Mouse (Mus musculus): ENCODE measurements around the gene Ripor3. TPM values are rescaled to one million over a fixed set of nuclear protein-coding genes. Genes with fewer than 3 reads are reported as not detected.

Gene Ripor3
- total and polyA plus RNA-seq, 2 experiments from 2014 or later, result 0.45 to 1.0 TPM

DNA sequence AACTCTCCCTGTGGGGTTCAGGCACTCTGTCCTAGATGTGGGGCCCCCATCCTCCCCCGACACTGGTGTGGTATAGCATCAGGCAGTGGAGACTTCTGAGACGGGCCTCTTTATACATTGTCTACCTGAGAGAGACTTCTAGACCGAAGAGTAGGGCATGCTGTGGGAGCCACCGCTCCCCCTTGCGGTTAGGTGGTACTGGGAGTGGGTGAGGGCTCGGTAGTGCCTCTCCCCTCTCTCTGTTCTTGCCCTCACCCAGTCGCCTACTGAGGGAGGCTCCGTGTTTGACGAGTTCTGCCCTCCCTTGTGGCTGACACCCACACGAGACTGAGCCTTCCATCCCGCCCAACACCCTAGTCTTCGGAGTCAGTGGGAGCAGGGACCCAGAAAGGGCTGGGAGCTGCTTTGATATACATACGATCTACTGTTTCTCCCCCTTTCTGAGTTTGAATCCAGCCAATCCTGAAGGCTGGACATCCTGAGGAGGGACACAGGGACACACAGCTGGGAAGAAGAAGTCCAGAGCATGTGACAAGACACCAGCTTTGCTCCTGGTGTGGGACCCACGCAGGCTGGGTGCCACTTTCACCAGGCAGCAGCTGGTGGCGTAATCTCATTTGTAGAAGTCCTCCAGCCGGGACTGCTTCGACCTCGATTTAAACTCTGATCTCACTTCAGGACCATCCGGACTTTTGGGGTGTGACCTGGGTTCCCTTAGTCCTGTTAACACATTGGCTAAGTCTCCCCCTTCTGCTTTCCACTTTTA lies 14.4 kb downstream of the Ripor3 start:
- H3K4me2 ChIP-seq (ENCODE audit: low read depth, low read length), result no peak overlapping the region
- no peaks in the 10 kb centered on the region for H3K4me1 ChIP-seq (ENCODE audit: insufficient read depth, low read length)
- TF ChIP-seq CTCF (IDR thresholded peaks at IDR 0.05; ENCODE audit: low read depth), result no peak
- 66% methylated on average over 19 of the region's 19 CpGs for WGBS
- H3K36me3 ChIP-seq (ENCODE audit: insufficient read depth, low read length), result no peaks in the 10 kb centered on the region
- DNase-seq (ENCODE audit: low spot score) (no peak), ATAC-seq (no peak)
- no peak overlapping the region for H3K4me3 ChIP-seq (ENCODE audit: low read length)
- no peaks in the 10 kb centered on the region for H3K27me3 ChIP-seq (ENCODE audit: insufficient read depth, low read length)
- no peaks in the 10 kb centered on the region for H3K9me3 ChIP-seq (ENCODE audit: low read length)
- no peak overlapping the region for H3K9ac ChIP-seq (replicated peaks; ENCODE audit: low read length)
- H3K27ac ChIP-seq, result no peak overlapping the region

DNA sequence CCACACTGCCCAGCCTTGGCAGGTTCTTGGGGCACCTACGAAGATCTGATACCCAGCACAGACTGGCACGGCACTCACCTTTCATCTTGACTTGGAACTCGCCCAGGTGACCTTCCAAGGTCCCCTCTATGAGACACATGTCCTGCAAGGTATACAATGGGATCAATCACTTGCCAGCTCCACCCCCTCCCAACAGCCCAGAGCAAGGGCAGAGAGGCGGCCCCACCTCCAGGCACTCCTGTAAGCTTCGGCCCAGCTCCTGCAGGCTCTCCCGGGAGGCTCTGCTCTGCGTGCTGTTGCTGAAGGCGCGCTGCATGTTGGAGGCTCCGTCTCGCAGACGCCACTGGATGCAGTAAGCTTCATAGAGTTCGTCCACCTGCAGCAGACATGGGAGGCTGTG lies 17.2 kb downstream of the Ripor3 start:
- H3K4me2 ChIP-seq (ENCODE audit: low read depth, low read length), result no peak overlapping the region
- no peaks in the 10 kb centered on the region for H3K27me3 ChIP-seq (ENCODE audit: insufficient read depth, low read length)
- H3K36me3 ChIP-seq (ENCODE audit: insufficient read depth, low read length), result no peaks in the 10 kb centered on the region
- WGBS, result 59% methylated on average over 13 of the region's 13 CpGs
- no peak for TF ChIP-seq CTCF (IDR thresholded peaks at IDR 0.05; ENCODE audit: low read depth)
- H3K9ac ChIP-seq (replicated peaks; ENCODE audit: low read length), result no peak overlapping the region
- H3K9me3 ChIP-seq (ENCODE audit: low read length), result no peaks in the 10 kb centered on the region
- no peak overlapping the region for H3K4me3 ChIP-seq (ENCODE audit: low read length)
- ATAC-seq (no peak), DNase-seq (ENCODE audit: low spot score) (no peak)
- no peak overlapping the region for H3K27ac ChIP-seq
- no peaks in the 10 kb centered on the region for H3K4me1 ChIP-seq (ENCODE audit: insufficient read depth, low read length)

DNA sequence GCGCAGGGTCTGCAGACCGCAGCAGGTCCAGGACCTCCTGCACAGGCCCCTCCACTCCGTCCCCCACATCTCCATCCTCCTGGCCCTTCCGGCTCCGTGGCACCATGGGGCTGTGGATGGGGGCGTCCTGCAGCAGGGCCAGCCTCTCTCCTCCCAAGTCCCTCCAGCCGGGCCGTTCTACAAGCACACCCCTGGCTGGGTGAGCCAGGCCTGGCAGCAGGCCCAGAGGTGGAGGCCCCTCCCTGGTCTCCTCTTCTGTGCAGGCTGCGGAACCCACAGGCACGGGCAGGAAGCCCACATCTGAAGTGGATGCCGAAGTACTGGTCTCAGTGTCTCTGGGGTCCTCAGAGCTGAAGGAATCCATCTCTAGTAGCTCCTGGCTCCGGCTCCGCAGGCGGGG lies 21.1 kb downstream of the Ripor3 start:
- DNase-seq (ENCODE audit: low spot score) (peak; percentile 75), ATAC-seq (no peak; the same call in 1 of the 2 replicates)
- 37% methylated on average over 14 of the region's 14 CpGs for WGBS

DNA sequence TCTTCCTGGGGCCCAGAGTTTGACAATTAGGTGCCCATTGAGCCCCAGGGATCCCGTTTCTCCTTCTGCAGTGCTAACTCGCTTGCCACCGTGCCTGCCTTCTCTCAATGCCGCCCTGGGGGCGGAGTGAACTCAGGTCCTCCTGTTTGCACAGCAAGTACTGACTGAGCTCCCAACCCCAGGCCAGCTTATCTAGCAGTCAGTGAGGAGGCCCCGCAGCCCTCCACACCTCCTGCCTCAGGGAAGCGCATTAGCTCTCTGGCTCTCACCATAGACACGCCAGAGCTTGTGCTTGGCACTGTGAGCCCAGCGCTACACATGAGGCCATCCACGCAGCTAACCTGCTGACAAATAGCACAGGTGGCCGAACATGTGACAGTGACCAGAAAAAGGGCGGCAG lies 22.8 kb downstream of the Ripor3 start:
- Histone ChIP-seq H3K9ac (replicated peaks; ENCODE audit: low read length) (no peak overlapping the region), H3K27ac (no peak overlapping the region), H3K4me2 (ENCODE audit: low read depth, low read length) (no peak overlapping the region), H3K4me1 (ENCODE audit: insufficient read depth, low read length) (no peaks in the 10 kb centered on the region), H3K4me3 (ENCODE audit: low read length) (no peak overlapping the region), H3K9me3 (ENCODE audit: low read length) (no peaks in the 10 kb centered on the region), H3K36me3 (ENCODE audit: insufficient read depth, low read length) (no peaks in the 10 kb centered on the region), H3K27me3 (ENCODE audit: insufficient read depth, low read length) (no peaks in the 10 kb centered on the region)
- TF ChIP-seq CTCF (IDR thresholded peaks at IDR 0.05; ENCODE audit: low read depth), result no peak
- 60% methylated on average over 12 of the region's 12 CpGs for WGBS
- ATAC-seq (no peak), DNase-seq (ENCODE audit: low spot score) (no peak)

More for the DNA sequence above, 21.1 kb downstream of the Ripor3 start:
- Histone ChIP-seq H3K9ac (replicated peaks; ENCODE audit: low read length) (no peak overlapping the region), H3K4me1 (ENCODE audit: insufficient read depth, low read length) (no peaks in the 10 kb centered on the region), H3K9me3 (ENCODE audit: low read length) (no peaks in the 10 kb centered on the region), H3K27me3 (ENCODE audit: insufficient read depth, low read length) (no peaks in the 10 kb centered on the region), H3K27ac (no peak overlapping the region), H3K36me3 (ENCODE audit: insufficient read depth, low read length) (no peaks in the 10 kb centered on the region), H3K4me3 (ENCODE audit: low read length) (no peak overlapping the region), H3K4me2 (ENCODE audit: low read depth, low read length) (no peak overlapping the region)
- no peak for TF ChIP-seq CTCF (IDR thresholded peaks at IDR 0.05; ENCODE audit: low read depth)

DNA sequence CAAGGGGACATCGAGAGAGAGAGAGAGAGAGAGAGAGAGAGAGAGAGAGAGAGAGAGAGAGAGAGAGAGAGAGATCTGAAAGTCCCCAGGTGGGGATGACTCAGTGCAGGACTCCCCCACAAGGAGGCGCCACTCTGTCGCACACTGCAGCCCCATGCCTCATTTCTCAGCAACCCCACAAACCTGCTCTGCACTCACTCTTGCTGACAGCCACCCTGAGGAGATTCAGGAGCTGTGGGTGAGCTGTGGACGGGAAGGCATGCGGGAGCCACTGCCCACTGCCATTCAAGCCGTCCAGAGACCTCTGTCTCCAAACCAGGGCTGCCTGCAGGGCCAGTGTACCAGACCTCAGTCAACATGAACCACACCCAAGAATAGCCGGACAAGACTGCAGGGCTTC lies 23.7 kb downstream of the Ripor3 start:
- H3K4me3 ChIP-seq (ENCODE audit: low read length), result no peak overlapping the region
- peak; percentile 69 for TF ChIP-seq CTCF (IDR thresholded peaks at IDR 0.05; ENCODE audit: low read depth)
- H3K27ac ChIP-seq, result no peak overlapping the region
- no peak overlapping the region for H3K9ac ChIP-seq (replicated peaks; ENCODE audit: low read length)
- no peaks in the 10 kb centered on the region for H3K36me3 ChIP-seq (ENCODE audit: insufficient read depth, low read length)
- H3K27me3 ChIP-seq (ENCODE audit: insufficient read depth, low read length), result no peaks in the 10 kb centered on the region
- no peak for ATAC-seq
- no peak overlapping the region for H3K4me2 ChIP-seq (ENCODE audit: low read depth, low read length)
- DNase-seq (ENCODE audit: low spot score), result peak; percentile 43
- H3K4me1 ChIP-seq (ENCODE audit: insufficient read depth, low read length), result no peaks in the 10 kb centered on the region
- 42% methylated on average over 7 of the region's 7 CpGs for WGBS
- no peaks in the 10 kb centered on the region for H3K9me3 ChIP-seq (ENCODE audit: low read length)

DNA sequence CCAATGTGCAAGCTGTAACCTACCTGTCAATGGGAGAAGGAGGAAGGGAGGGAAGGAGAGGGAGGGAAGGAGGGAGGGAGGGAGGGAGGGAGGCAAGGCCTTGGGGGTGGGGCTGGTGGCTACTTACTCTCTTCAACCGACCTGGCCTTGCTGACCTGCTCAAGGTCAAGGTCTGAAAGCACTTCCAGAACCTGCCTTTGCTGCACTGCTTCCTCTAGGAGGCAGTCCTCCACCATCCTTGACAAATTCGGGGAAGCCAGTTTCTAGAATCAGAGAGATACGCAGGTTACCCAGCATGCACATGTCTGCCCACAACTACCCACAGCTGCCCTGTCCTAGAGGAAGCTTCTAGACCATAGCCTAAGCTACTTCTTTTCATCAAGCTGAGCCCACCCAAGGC lies 25.5 kb downstream of the Ripor3 start:
- Histone ChIP-seq H3K27me3 (ENCODE audit: insufficient read depth, low read length) (no peaks in the 10 kb centered on the region), H3K4me3 (ENCODE audit: low read length) (no peak overlapping the region), H3K4me1 (ENCODE audit: insufficient read depth, low read length) (no peaks in the 10 kb centered on the region), H3K4me2 (ENCODE audit: low read depth, low read length) (no peak overlapping the region), H3K9ac (replicated peaks; ENCODE audit: low read length) (no peak overlapping the region), H3K9me3 (ENCODE audit: low read length) (no peaks in the 10 kb centered on the region), H3K27ac (no peak overlapping the region), H3K36me3 (ENCODE audit: insufficient read depth, low read length) (no peaks in the 10 kb centered on the region)
- ATAC-seq (no peak), DNase-seq (ENCODE audit: low spot score) (peak; percentile 39)
- TF ChIP-seq CTCF (IDR thresholded peaks at IDR 0.05; ENCODE audit: low read depth), result peak; percentile 43
- 43% methylated on average over 3 of the region's 3 CpGs for WGBS

DNA sequence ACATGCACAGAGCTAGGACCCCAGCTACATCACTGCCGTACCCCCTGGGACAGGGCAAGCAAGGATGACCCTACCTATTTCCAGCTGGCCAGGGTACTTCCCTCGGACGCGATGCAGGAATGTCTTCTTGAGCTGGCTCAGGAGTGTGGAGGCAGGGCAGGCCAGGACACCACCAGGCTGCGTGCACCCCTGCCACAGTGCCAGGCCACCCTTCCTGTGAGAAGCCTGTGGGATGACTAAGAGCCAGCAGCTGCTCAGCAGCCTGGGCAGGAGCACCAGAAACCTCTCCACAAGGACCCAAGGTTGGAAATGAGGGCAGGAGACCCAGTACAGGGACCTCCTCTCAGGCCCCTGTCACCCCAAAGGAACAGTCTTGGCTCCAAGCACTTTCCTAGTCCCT lies 26.0 kb downstream of the Ripor3 start:
- no peaks in the 10 kb centered on the region for H3K4me1 ChIP-seq (ENCODE audit: insufficient read depth, low read length)
- H3K4me3 ChIP-seq (ENCODE audit: low read length), result no peak overlapping the region
- no peak for ATAC-seq
- no peak overlapping the region for H3K9ac ChIP-seq (replicated peaks; ENCODE audit: low read length)
- H3K27me3 ChIP-seq (ENCODE audit: insufficient read depth, low read length), result no peaks in the 10 kb centered on the region
- no peak for TF ChIP-seq CTCF (IDR thresholded peaks at IDR 0.05; ENCODE audit: low read depth)
- no peak overlapping the region for H3K4me2 ChIP-seq (ENCODE audit: low read depth, low read length)
- no peak overlapping the region for H3K27ac ChIP-seq
- no peak for DNase-seq (ENCODE audit: low spot score)
- no peaks in the 10 kb centered on the region for H3K9me3 ChIP-seq (ENCODE audit: low read length)
- H3K36me3 ChIP-seq (ENCODE audit: insufficient read depth, low read length), result no peaks in the 10 kb centered on the region
- WGBS, result 90% methylated on average over 5 of the region's 5 CpGs
